Mouse (Mus musculus): ENCODE measurements around the gene Aqp9. TPM values are rescaled to one million over a fixed set of nuclear protein-coding genes. Genes with fewer than 3 reads are reported as not detected.
A peak's percentile ranks its signal among the peaks of the same experiment; 100 is the strongest.

The Aqp9 gene
- 8.3 and 9.3 TPM in 2 replicates for polyA plus RNA-seq (2015; fragmentation: Nextera tagmentation; extraction: Ambion mirVana)

- peak within 1 kb of the TSS; percentile 60 for H3K4me2 ChIP-seq
- H3K36me3 ChIP-seq: no peaks in the 10 kb centered on the region
- DNase-seq (no peak), ATAC-seq (ENCODE audit: low read depth) (no peak)
- H3K9ac ChIP-seq: peak within 1 kb of the TSS; percentile 56
- H3K4me1 ChIP-seq (replicated peaks): peaks cover 71% of the 10 kb centered on the region
- WGBS (ENCODE audit: insufficient replicate concordance): 46% methylated on average over 12 of the region's 12 CpGs
- H3K4me3 ChIP-seq (replicated peaks): no peak within 1 kb of the TSS
- no peaks in the 10 kb centered on the region for H3K9me3 ChIP-seq (replicated peaks)
- peak within 1 kb of the TSS; percentile 99 for H3K27ac ChIP-seq
- no peaks in the 10 kb centered on the region for H3K27me3 ChIP-seq
Measured at GRCm38 (mm10) chr9:71168511-71168910, at the start of gene Aqp9. Gene Aqp9, minus strand, starts transcription at chr9:71168682.

- Histone ChIP-seq H3K4me3 (replicated peaks) (no peak overlapping the region), H3K9ac (no peak overlapping the region), H3K27ac (no peak overlapping the region), H3K4me2 (no peak overlapping the region), H3K27me3 (peaks cover 83% of the 10 kb centered on the region), H3K36me3 (no peaks in the 10 kb centered on the region), H3K9me3 (replicated peaks) (no peaks in the 10 kb centered on the region), H3K4me1 (replicated peaks) (peaks cover 13% of the 10 kb centered on the region)
- 24% methylated on average over 5 of the region's 5 CpGs for WGBS (ENCODE audit: insufficient replicate concordance)
- DNase-seq (no peak), ATAC-seq (ENCODE audit: low read depth) (no peak)
Measured at GRCm38 (mm10) chr9:71217793-71218095, 49.3 kb upstream of the Aqp9 start.

- peaks cover 13% of the 10 kb centered on the region for H3K4me1 ChIP-seq (replicated peaks)
- peaks cover 83% of the 10 kb centered on the region for H3K27me3 ChIP-seq
- no peaks in the 10 kb centered on the region for H3K36me3 ChIP-seq
- no peak for ATAC-seq (ENCODE audit: low read depth)
- no peak overlapping the region for H3K4me3 ChIP-seq (replicated peaks)
- no peak overlapping the region for H3K4me2 ChIP-seq
- no peak for DNase-seq
- no peaks in the 10 kb centered on the region for H3K9me3 ChIP-seq (replicated peaks)
- no peak overlapping the region for H3K27ac ChIP-seq
- no peak overlapping the region for H3K9ac ChIP-seq
- 4% methylated on average over 20 of the region's 20 CpGs for WGBS (ENCODE audit: insufficient replicate concordance)
Measured at GRCm38 (mm10) chr9:71216996-71217792, 48.7 kb upstream of the Aqp9 start.

- Histone ChIP-seq H3K9ac (no peak overlapping the region), H3K9me3 (replicated peaks) (no peaks in the 10 kb centered on the region), H3K27ac (no peak overlapping the region), H3K4me3 (replicated peaks) (peak overlapping the region; percentile 54), H3K36me3 (no peaks in the 10 kb centered on the region), H3K27me3 (peaks cover 84% of the 10 kb centered on the region), H3K4me2 (peak overlapping the region; percentile 69), H3K4me1 (replicated peaks) (peaks cover 13% of the 10 kb centered on the region)
- DNase-seq (no peak), ATAC-seq (ENCODE audit: low read depth) (no peak)
- 1% methylated on average over 57 of the region's 57 CpGs for WGBS (ENCODE audit: insufficient replicate concordance)
Measured at GRCm38 (mm10) chr9:71216036-71216995, 47.8 kb upstream of the Aqp9 start.

- 1% methylated on average over 88 of the region's 97 CpGs for WGBS (ENCODE audit: insufficient replicate concordance)
- peak; percentile 34 for DNase-seq
Measured at GRCm38 (mm10) chr9:71215248-71216035, 47.0 kb upstream of the Aqp9 start, which contains the start of gene Aldh1a2. Gene Aldh1a2, plus strand, starts transcription at chr9:71215789.

DNA sequence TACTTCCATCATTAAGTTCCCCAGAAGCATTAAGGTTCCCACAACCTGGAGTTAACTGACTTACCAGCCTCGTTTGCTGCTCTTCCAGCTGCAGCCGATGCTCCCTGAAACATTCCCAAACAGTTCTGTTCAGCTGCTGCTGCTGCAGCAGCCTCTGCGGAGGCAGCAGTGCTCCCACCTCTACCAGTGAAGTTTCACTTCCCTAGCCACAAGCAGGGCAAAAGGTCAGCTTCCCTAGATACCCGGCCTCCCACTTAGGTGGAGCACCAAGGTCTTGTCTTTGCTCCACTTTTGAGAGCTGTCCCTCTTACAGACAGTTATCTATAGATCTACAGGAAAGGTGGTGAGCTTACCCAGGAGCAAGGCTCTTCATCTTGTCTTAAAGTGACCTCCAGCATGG lies 45.2 kb upstream of the Aqp9 start:
- no peak overlapping the region for H3K4me3 ChIP-seq (replicated peaks)
- peaks cover 71% of the 10 kb centered on the region for H3K27me3 ChIP-seq
- H3K27ac ChIP-seq: no peak overlapping the region
- WGBS (ENCODE audit: insufficient replicate concordance): 14% methylated on average over 4 of the region's 4 CpGs
- DNase-seq (no peak), ATAC-seq (ENCODE audit: low read depth) (no peak)
- H3K4me1 ChIP-seq (replicated peaks): peaks cover 13% of the 10 kb centered on the region
- H3K9ac ChIP-seq: no peak overlapping the region
- no peaks in the 10 kb centered on the region for H3K9me3 ChIP-seq (replicated peaks)
- H3K4me2 ChIP-seq: no peak overlapping the region
- no peaks in the 10 kb centered on the region for H3K36me3 ChIP-seq

More at GRCm38 (mm10) chr9:71215248-71216035, 47.0 kb upstream of the Aqp9 start, which contains the start of gene Aldh1a2:
- Histone ChIP-seq H3K4me3 (replicated peaks) (peak within 1 kb of the TSS; percentile 54), H3K9ac (peak within 1 kb of the TSS; percentile 36), H3K4me2 (peak within 1 kb of the TSS; percentile 69), H3K4me1 (replicated peaks) (peaks cover 13% of the 10 kb centered on the region), H3K9me3 (replicated peaks) (no peaks in the 10 kb centered on the region), H3K36me3 (no peaks in the 10 kb centered on the region), H3K27me3 (peaks cover 81% of the 10 kb centered on the region), H3K27ac (no peak within 1 kb of the TSS)
- ATAC-seq (ENCODE audit: low read depth): 0 out of 2 replicates have a peak, but pooled peaks have one; percentile 36

DNA sequence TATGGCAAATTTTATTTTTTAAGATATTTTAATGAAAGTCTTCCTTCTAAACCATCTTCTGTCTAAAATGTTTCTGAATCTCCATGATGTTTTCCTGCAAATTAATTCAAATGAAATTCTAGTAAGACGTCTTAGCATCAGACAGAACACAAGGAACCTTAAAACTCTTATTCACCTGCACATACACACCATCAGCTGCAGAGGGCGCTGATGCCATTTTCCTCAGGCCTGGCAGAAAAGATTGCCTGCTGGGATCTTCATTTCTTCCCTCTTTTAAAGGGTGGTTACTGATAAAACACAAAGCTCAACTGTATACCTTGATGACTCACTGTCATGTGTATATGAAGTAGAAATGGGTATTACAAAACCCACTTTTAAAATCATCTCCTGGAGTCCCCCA lies 42.4 kb upstream of the Aqp9 start:
- Histone ChIP-seq H3K4me3 (replicated peaks) (no peak overlapping the region), H3K4me2 (no peak overlapping the region), H3K27ac (no peak overlapping the region), H3K4me1 (replicated peaks) (peaks cover 9% of the 10 kb centered on the region), H3K36me3 (no peaks in the 10 kb centered on the region), H3K27me3 (peaks cover 46% of the 10 kb centered on the region), H3K9me3 (replicated peaks) (no peaks in the 10 kb centered on the region), H3K9ac (no peak overlapping the region)
- WGBS (ENCODE audit: insufficient replicate concordance): 4% methylated on average over 2 of the region's 2 CpGs
- ATAC-seq (ENCODE audit: low read depth) (no peak), DNase-seq (no peak)

GRCm38 (mm10) chr9:71209299-71209698 lies 40.8 kb upstream of the Aqp9 start:
- H3K4me2 ChIP-seq: no peak overlapping the region
- 41% methylated on average over 3 of the region's 3 CpGs for WGBS (ENCODE audit: insufficient replicate concordance)
- H3K27me3 ChIP-seq: peaks cover 31% of the 10 kb centered on the region
- no peak overlapping the region for H3K27ac ChIP-seq
- no peaks in the 10 kb centered on the region for H3K4me1 ChIP-seq (replicated peaks)
- no peak overlapping the region for H3K9ac ChIP-seq
- no peaks in the 10 kb centered on the region for H3K9me3 ChIP-seq (replicated peaks)
- no peak for DNase-seq
- no peaks in the 10 kb centered on the region for H3K36me3 ChIP-seq
- no peak for ATAC-seq (ENCODE audit: low read depth)
- H3K4me3 ChIP-seq (replicated peaks): no peak overlapping the region

GRCm38 (mm10) chr9:71202265-71202664 lies 33.8 kb upstream of the Aqp9 start:
- DNase-seq: no peak
- ATAC-seq (ENCODE audit: low read depth): no peak
- WGBS (ENCODE audit: insufficient replicate concordance): 53% methylated on average over 4 of the region's 4 CpGs

DNA sequence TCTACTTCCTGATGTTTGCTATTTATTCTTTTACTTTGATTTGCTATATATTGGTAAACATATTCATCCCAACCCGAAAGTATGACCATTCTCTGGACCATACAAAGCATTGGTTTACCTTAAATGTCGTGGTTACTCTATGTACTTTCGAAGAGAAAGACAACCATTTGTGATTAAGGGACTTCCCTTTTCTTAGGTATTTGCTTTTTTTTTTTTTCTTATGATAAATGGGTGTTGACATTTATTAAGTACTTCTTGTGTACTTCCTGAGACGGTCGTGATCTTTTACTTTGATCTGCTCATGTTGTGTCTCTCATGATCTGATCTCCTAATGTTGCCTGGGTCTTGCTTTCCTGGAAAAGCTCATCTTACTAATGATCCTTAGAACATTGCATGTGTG lies 30.3 kb upstream of the Aqp9 start:
- Histone ChIP-seq H3K4me2 (no peak overlapping the region), H3K27ac (no peak overlapping the region), H3K36me3 (no peaks in the 10 kb centered on the region), H3K4me3 (replicated peaks) (no peak overlapping the region), H3K4me1 (replicated peaks) (no peaks in the 10 kb centered on the region), H3K9me3 (replicated peaks) (no peaks in the 10 kb centered on the region), H3K9ac (no peak overlapping the region), H3K27me3 (no peaks in the 10 kb centered on the region)
- ATAC-seq (ENCODE audit: low read depth) (no peak), DNase-seq (no peak)
- 51% methylated on average over 5 of the region's 5 CpGs for WGBS (ENCODE audit: insufficient replicate concordance)

More at GRCm38 (mm10) chr9:71202265-71202664, 33.8 kb upstream of the Aqp9 start:
- Histone ChIP-seq H3K4me2 (no peak overlapping the region), H3K4me3 (replicated peaks) (no peak overlapping the region), H3K27ac (no peak overlapping the region), H3K36me3 (no peaks in the 10 kb centered on the region), H3K9ac (no peak overlapping the region), H3K4me1 (replicated peaks) (no peaks in the 10 kb centered on the region), H3K9me3 (replicated peaks) (no peaks in the 10 kb centered on the region), H3K27me3 (no peaks in the 10 kb centered on the region)

All from liver, embryonic 13.5 days (tissue).